Mouse (Mus musculus) intestine, embryonic 16.5 days (tissue): ENCODE measurements at regions not wholly inside any gene's neighbourhood (a gene's known extent, or its start where the extent isn't known, plus 50 kb on each side); places are given as distances from the start of the nearest gene placed in this dataset.

Experiments used
- ATAC-seq: fragments of 200-750 bp; cut with Nextera tagmentation; 2 replicates; pipeline ENCODE4 v1.8.0; 2017; ENCODE audit warnings: moderate TSS enrichment, moderate library complexity
- H3K27ac ChIP-seq: fragments of 300-500 bp; sonication (generic); 2 replicates; pipeline ENCODE4 v1.5.1; 2014; ENCODE audit warnings: mild to moderate bottlenecking, low read length
- H3K27me3 ChIP-seq: fragments of 300-500 bp; sonication (generic); replicated peaks from 2 replicates; pipeline ENCODE4 v1.6.1; 2014; ENCODE audit warnings: low read length, control low read depth, mixed read lengths; ENCODE audit not compliant: control insufficient read depth, insufficient read depth
- H3K36me3 ChIP-seq: fragments of 300-500 bp; sonication (generic); 2 replicates; pipeline ENCODE4 v1.6.1; 2014; ENCODE audit warnings: low read length, control low read depth; ENCODE audit not compliant: control insufficient read depth, insufficient read depth
- H3K4me1 ChIP-seq: fragments of 300-500 bp; sonication (generic); 2 replicates; pipeline ENCODE4 v1.6.1; 2014; ENCODE audit warnings: low read length, control low read depth, mixed read lengths; ENCODE audit not compliant: control insufficient read depth, insufficient read depth
- H3K4me2 ChIP-seq: fragments of 300-500 bp; sonication (generic); 2 replicates; pipeline ENCODE4 v1.6.1; 2014; ENCODE audit warnings: low read depth, low read length, control low read depth
- H3K4me3 ChIP-seq: fragments of 300-500 bp; sonication (generic); 2 replicates; pipeline ENCODE4 v1.5.1; 2014; ENCODE audit warnings: mild to moderate bottlenecking, low read length
- H3K9ac ChIP-seq: fragments of 300-500 bp; sonication (generic); 2 replicates; pipeline ENCODE4 v1.6.1; 2014; ENCODE audit warnings: low read depth, low read length
- H3K9me3 ChIP-seq: fragments of 300-500 bp; sonication (generic); 2 replicates; pipeline ENCODE4 v1.6.1; 2016; ENCODE audit warnings: low read length, control low read depth; ENCODE audit not compliant: control insufficient read depth
- WGBS: fragments of 180-500 bp; shearing (Covaris S2); extraction: QIAGEN DNeasy Blood & Tissue Kit; methylation state at CpG from one replicate; pipeline ENCODE4 v1.1.7; 2014; 5-methylcytosine and 5-hydroxymethylcytosine counted together

GRCm38 (mm10) chr16:55539179-55539578, 241.4 kb upstream of the Zpld1 start:
- H3K27me3 ChIP-seq = no peaks in the 10 kb centered on the region
- no peak overlapping the region for H3K9ac ChIP-seq
- WGBS = 60% methylated on average over 1 of the region's 1 CpGs
- H3K27ac ChIP-seq = no peak overlapping the region
- no peaks in the 10 kb centered on the region for H3K36me3 ChIP-seq
- no peak overlapping the region for H3K4me3 ChIP-seq
- no peaks in the 10 kb centered on the region for H3K9me3 ChIP-seq
- 0 out of 2 replicates have a peak, but pooled peaks cover 3% of the 10 kb centered on the region for H3K4me1 ChIP-seq
- H3K4me2 ChIP-seq = no peak overlapping the region
- ATAC-seq = peak; percentile 57; the same call in 1 of the 2 replicates

DNA sequence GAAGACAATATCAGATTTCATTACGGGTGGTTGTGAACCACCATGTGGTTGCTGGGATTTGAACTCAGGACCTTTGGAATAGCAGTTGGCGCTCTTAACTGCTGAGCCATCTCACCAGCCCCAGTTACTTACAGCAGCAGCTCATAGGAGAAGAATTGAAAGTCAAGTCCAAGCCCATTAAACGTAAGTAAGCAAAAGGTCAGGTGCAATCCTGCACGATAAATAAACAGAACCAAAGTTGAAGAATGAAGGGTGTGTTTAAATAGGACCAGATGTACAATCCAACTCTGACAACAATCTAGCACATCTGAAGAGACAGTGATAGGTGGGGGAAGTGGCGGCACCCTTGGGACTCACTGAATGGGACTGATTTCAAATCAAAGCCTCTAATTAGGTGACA, 239.8 kb upstream of the Zpld1 start:
- Histone ChIP-seq H3K4me2 (no peak overlapping the region), H3K9me3 (no peaks in the 10 kb centered on the region), H3K27me3 (no peaks in the 10 kb centered on the region), H3K4me1 (0 out of 2 replicates have a peak, but pooled peaks cover 3% of the 10 kb centered on the region), H3K9ac (no peak overlapping the region), H3K36me3 (no peaks in the 10 kb centered on the region), H3K27ac (no peak overlapping the region), H3K4me3 (no peak overlapping the region)
- 81% methylated on average over 5 of the region's 5 CpGs for WGBS
- ATAC-seq = no peak

GRCm38 (mm10) chr16:55532686-55533085, 234.9 kb upstream of the Zpld1 start:
- Histone ChIP-seq H3K27me3 (no peaks in the 10 kb centered on the region), H3K4me3 (no peak overlapping the region), H3K9me3 (no peaks in the 10 kb centered on the region), H3K4me1 (no peaks in the 10 kb centered on the region), H3K9ac (no peak overlapping the region), H3K4me2 (no peak overlapping the region), H3K27ac (peak overlapping the region; percentile 50; the same call in 1 of the 2 replicates), H3K36me3 (no peaks in the 10 kb centered on the region)
- WGBS = 49% methylated on average over 3 of the region's 3 CpGs
- peak; percentile 92 for ATAC-seq

DNA sequence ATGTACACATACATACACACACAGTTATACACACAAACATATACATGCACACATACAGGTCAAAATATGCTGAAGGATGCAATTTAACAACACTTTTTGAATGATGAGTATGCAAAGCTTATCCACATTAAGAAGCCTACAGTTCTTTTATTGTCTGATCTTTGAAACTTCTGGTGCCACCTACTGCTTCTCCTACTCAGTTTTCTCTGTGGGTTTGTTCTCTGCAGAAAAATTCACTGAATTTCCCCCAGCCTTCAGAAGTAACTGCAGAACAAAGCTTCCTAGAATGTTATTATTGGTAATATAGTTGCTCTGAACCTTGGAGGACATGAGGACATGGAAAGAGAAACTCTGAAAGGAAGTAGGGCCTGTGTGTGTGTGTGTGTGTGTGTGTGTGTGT, 233.1 kb upstream of the Zpld1 start:
- Histone ChIP-seq H3K4me1 (peaks cover 4% of the 10 kb centered on the region; the same call in 1 of the 2 replicates), H3K9ac (no peak overlapping the region), H3K9me3 (no peaks in the 10 kb centered on the region), H3K27ac (no peak overlapping the region), H3K4me3 (no peak overlapping the region), H3K36me3 (no peaks in the 10 kb centered on the region), H3K27me3 (no peaks in the 10 kb centered on the region), H3K4me2 (no peak overlapping the region)
- no peak for ATAC-seq

DNA sequence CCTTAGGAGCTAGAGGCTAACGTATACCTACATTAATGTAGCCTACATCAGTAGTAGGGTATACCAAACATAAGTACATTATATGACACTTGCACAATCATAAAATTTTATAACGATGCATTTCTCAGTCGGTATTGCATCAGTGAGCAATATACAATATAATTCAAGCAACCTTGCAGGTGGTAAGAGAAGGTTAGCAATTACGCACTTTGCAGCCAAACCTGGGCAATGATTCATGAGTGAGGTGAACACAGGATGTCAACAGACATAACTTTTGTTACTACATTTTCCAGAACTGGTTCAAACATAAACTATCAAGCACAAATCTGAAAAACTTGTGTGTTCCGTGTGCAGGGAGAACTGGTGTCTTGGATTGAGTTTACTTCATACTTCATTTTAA, 229.9 kb upstream of the Zpld1 start:
- no peak overlapping the region for H3K4me3 ChIP-seq
- no peak overlapping the region for H3K27ac ChIP-seq
- H3K27me3 ChIP-seq = no peaks in the 10 kb centered on the region
- H3K4me2 ChIP-seq = no peak overlapping the region
- H3K4me1 ChIP-seq = peaks cover 4% of the 10 kb centered on the region; the same call in 1 of the 2 replicates
- no peaks in the 10 kb centered on the region for H3K36me3 ChIP-seq
- no peaks in the 10 kb centered on the region for H3K9me3 ChIP-seq
- peak; percentile 32 for ATAC-seq
- no peak overlapping the region for H3K9ac ChIP-seq
- WGBS = 53% methylated on average over 5 of the region's 5 CpGs

DNA sequence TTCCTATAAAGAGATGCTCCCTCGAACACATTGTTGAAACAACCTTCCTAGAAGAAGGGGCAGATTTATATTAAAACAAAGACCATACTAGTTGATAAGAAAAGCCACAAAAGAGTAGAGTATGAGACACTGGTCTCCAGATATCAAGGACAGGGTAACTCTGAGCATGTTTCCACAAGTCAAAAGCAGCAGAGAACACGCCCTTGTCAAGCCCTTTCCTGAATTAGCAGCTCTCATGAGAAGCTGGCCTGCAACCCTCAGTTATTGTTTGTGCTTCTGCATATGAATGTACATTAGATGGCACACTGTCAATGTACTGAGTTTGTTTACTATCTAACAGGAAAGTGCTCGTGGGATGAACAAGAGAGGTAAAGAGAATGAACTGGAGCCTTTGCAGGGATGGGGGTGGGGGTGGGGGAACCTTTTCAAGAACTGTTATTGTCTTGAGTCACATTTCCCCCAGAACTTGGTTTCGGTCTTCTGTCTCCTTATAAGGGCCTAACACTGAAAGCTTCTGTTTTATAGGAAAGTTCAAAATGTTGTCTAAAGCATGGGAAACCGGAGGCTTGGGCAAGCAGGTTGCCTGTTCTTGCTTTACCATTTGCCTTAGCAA, 228.6 kb upstream of the Zpld1 start:
- H3K4me3 ChIP-seq = no peak overlapping the region
- H3K36me3 ChIP-seq = no peaks in the 10 kb centered on the region
- ATAC-seq = no peak
- peaks cover 4% of the 10 kb centered on the region; the same call in 1 of the 2 replicates for H3K4me1 ChIP-seq
- no peak overlapping the region for H3K9ac ChIP-seq
- no peak overlapping the region for H3K4me2 ChIP-seq
- no peaks in the 10 kb centered on the region for H3K9me3 ChIP-seq
- WGBS = 71% methylated on average over 5 of the region's 5 CpGs
- no peaks in the 10 kb centered on the region for H3K27me3 ChIP-seq
- no peak overlapping the region for H3K27ac ChIP-seq

- Histone ChIP-seq H3K4me3 (no peak overlapping the region), H3K4me2 (no peak overlapping the region), H3K4me1 (peaks cover 6% of the 10 kb centered on the region; the same call in 1 of the 2 replicates), H3K9ac (no peak overlapping the region), H3K27ac (peak overlapping the region; percentile 65), H3K36me3 (no peaks in the 10 kb centered on the region), H3K9me3 (no peaks in the 10 kb centered on the region), H3K27me3 (no peaks in the 10 kb centered on the region)
- ATAC-seq = peak; percentile 60
- WGBS = 59% methylated on average over 1 of the region's 1 CpGs
Observed at GRCm38 (mm10) chr16:55523264-55523663, 225.5 kb upstream of the Zpld1 start.

GRCm38 (mm10) chr16:55522283-55522682, 224.5 kb upstream of the Zpld1 start:
- 65% methylated on average over 1 of the region's 1 CpGs for WGBS

DNA sequence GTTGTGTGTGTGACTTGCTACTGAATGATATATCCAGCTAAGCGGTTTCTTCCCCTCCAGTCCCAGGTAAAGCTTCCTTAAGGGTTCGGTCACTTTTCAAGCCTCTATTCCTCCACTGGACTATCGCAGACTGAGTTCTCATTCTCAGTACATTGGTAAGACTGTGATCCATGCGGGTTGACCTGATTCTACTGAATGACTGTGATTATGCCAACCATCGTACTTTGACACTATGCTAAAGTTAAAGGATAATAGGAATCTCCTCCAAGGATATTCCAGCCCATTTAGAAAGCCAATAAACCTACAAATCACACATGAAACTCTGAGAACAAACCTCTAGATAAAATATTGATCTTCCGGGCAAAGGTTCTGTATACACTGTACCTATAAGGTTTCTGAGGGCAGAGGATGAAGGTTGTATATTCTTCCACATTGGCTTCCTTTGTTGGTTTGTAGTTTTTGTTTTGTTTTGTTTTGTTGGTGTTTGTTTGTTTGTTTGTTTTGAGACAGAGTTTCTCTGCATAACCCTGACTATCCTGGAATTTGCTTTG, 223.7 kb upstream of the Zpld1 start:
- Histone ChIP-seq H3K9me3 (no peaks in the 10 kb centered on the region), H3K27me3 (no peaks in the 10 kb centered on the region), H3K9ac (no peak overlapping the region), H3K4me2 (no peak overlapping the region), H3K27ac (peak overlapping the region; percentile 29), H3K36me3 (no peaks in the 10 kb centered on the region), H3K4me1 (peaks cover 4% of the 10 kb centered on the region; the same call in 1 of the 2 replicates), H3K4me3 (no peak overlapping the region)
- peak; percentile 71 for ATAC-seq
- WGBS = 81% methylated on average over 6 of the region's 6 CpGs

More at GRCm38 (mm10) chr16:55522283-55522682, 224.5 kb upstream of the Zpld1 start:
- Histone ChIP-seq H3K9ac (no peak overlapping the region), H3K36me3 (no peaks in the 10 kb centered on the region), H3K27ac (no peak overlapping the region; the same call in 1 of the 2 replicates), H3K4me1 (peaks cover 6% of the 10 kb centered on the region; the same call in 1 of the 2 replicates), H3K9me3 (no peaks in the 10 kb centered on the region), H3K4me2 (no peak overlapping the region), H3K4me3 (no peak overlapping the region), H3K27me3 (no peaks in the 10 kb centered on the region)
- no peak for ATAC-seq
